Mouse (Mus musculus) 3134 (cell line): ENCODE results near the gene Bhlha15.

ENCODE experiments used
- DNase-seq: peaks from one replicate; pipeline ENCODE4 v3.0.0-alpha.2; 2011; ENCODE audit warnings: low spot score; ENCODE audit not compliant: insufficient read length; ENCODE audit errors: extremely low read depth

Gene Bhlha15

DNA sequence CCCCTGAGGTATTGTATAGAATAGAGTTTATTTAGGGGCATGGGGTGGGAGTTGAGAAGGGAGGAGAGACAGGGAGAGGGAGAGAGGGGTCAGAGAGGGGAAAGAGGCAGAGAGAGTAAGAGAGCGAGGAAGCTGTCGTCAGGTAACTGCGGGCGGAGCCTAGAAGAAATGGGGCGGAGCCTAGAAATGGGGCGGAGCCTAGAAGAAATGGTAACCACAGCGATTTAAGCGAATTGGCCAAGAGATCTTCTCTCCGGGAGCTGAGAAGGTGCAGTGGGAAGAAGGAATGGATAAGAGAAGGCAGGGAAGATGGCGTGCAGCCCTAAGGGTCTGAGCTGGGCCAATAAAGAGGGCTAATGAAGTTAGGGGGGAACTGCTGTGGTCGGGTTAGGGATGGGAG is 36.1 kb downstream of the Bhlha15 start:
- no peak for DNase-seq

- DNase-seq, result no peak
These were observed 40.1 kb downstream of the Bhlha15 start for GRCm38 (mm10) chr5:144230216-144230615.

DNA sequence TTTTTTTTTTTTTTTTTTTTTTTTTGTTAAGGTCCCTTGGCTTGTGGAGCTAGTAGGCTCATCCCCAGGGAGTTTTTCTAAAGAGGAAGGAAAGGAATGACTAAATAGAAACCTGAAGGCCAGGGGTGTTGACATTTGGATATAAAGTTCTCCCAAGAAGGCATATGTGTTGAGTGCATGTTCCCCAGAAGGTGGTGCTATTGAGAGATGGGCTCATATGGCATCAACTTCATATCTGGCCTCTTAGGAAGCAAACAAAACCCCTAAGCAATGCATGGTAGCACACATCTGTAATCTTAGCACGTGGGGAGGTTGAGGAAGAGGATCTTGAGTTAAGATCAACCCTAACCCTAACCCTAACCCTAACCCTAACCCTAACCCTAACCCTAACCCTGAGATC is 41.3 kb downstream of the Bhlha15 start:
- DNase-seq, result no peak

- no peak for DNase-seq
These were observed 42.4 kb downstream of the Bhlha15 start for GRCm38 (mm10) chr5:144232531-144232930.

- DNase-seq, result no peak
These were observed 44.1 kb downstream of the Bhlha15 start for GRCm38 (mm10) chr5:144234222-144234621.

GRCm38 (mm10) chr5:144234714-144235113 is 44.6 kb downstream of the Bhlha15 start:
- DNase-seq, result no peak

DNA sequence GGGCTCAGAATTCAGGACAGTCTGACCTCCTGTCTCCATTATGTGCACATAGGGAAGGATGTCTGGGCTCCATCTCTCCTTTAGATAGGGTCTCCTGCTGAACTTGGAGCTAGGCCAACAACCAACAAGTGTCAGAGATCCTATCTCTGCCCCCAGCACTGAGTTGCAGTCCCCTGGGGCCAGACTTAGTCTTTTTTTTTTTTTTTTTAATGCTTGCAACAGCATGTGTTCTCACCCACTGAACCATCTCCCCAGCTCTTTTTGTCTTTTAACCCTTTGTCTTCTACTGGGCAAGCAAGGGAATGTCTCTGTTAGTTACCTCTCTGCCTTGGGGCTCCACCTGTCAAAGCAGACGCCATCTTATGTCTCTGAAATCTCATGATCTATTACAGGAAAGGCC is 48.9 kb downstream of the Bhlha15 start:
- no peak for DNase-seq
